Mouse (Mus musculus) adrenal gland, postnatal 10 days (tissue): Measurements from ENCODE around the gene Pdcd1lg2. TPM values are rescaled to one million over a fixed set of nuclear protein-coding genes. Genes with fewer than 3 reads are reported as not detected.

Source experiments
- DNase-seq: peaks from one replicate; pipeline ENCODE4 v3.0.0; 2021; ENCODE audit warnings: mixed read lengths
- total RNA-seq, 2 experiments: library from RNA; stranded (reverse); gene quantifications; 2 replicates each; pipeline ENCODE4 v1.2.3; 2021

Pdcd1lg2 gene
- total RNA-seq, 2 experiments from 2014 or later: not detected

- DNase-seq: no peak
These were observed 61.7 kb downstream of the Pdcd1lg2 start for GRCm38 (mm10) chr19:29472424-29472823.

GRCm38 (mm10) chr19:29472946-29473345, 62.2 kb downstream of the Pdcd1lg2 start:
- no peak for DNase-seq

GRCm38 (mm10) chr19:29474803-29475202, 64.1 kb downstream of the Pdcd1lg2 start:
- DNase-seq: no peak

GRCm38 (mm10) chr19:29475210-29475620, 64.5 kb downstream of the Pdcd1lg2 start:
- no peak for DNase-seq

- no peak for DNase-seq
These were observed 67.9 kb downstream of the Pdcd1lg2 start for GRCm38 (mm10) chr19:29478598-29478997.

- no peak for DNase-seq
These were observed 70.9 kb downstream of the Pdcd1lg2 start for GRCm38 (mm10) chr19:29481578-29481977.

- DNase-seq: no peak
These were observed 71.4 kb downstream of the Pdcd1lg2 start for GRCm38 (mm10) chr19:29482148-29482547.

- DNase-seq: no peak
These were observed 71.9 kb downstream of the Pdcd1lg2 start for GRCm38 (mm10) chr19:29482637-29483036.

GRCm38 (mm10) chr19:29483386-29483785, 72.7 kb downstream of the Pdcd1lg2 start:
- DNase-seq: no peak

GRCm38 (mm10) chr19:29484537-29484936, 73.8 kb downstream of the Pdcd1lg2 start:
- no peak for DNase-seq

- DNase-seq: no peak
These were observed 74.7 kb downstream of the Pdcd1lg2 start for GRCm38 (mm10) chr19:29485257-29485948.

- no peak for DNase-seq
These were observed 76.0 kb downstream of the Pdcd1lg2 start for GRCm38 (mm10) chr19:29486545-29487206.

GRCm38 (mm10) chr19:29487326-29488072, 76.8 kb downstream of the Pdcd1lg2 start:
- DNase-seq: no peak

- DNase-seq: no peak
These were observed 77.3 kb downstream of the Pdcd1lg2 start for GRCm38 (mm10) chr19:29488073-29488390.

- DNase-seq: no peak
These were observed 77.7 kb downstream of the Pdcd1lg2 start for GRCm38 (mm10) chr19:29488420-29488819.

- peak; percentile 56 for DNase-seq
These were observed 79.1 kb downstream of the Pdcd1lg2 start for GRCm38 (mm10) chr19:29489785-29490284.

GRCm38 (mm10) chr19:29491467-29491866, 80.7 kb downstream of the Pdcd1lg2 start:
- DNase-seq: no peak

GRCm38 (mm10) chr19:29494454-29494853, 83.7 kb downstream of the Pdcd1lg2 start:
- no peak for DNase-seq

GRCm38 (mm10) chr19:29496001-29496597, 85.4 kb downstream of the Pdcd1lg2 start:
- no peak for DNase-seq

GRCm38 (mm10) chr19:29496786-29497557, 86.3 kb downstream of the Pdcd1lg2 start:
- peak; percentile 44 for DNase-seq

GRCm38 (mm10) chr19:29497874-29498273, 87.2 kb downstream of the Pdcd1lg2 start:
- DNase-seq: no peak
